Mouse (Mus musculus) limb, embryonic 14.5 days (tissue): ENCODE results near the gene Spag5. TPM values are rescaled to one million over a fixed set of nuclear protein-coding genes. Genes with fewer than 3 reads are reported as not detected.

ENCODE experiments used
- ATAC-seq: fragments of 200-750 bp; cut with Nextera tagmentation; 2 replicates; pipeline ENCODE4 v1.8.0; 2017; ENCODE audit warnings: low read depth, moderate number of reproducible peaks, moderate TSS enrichment; ENCODE audit not compliant: low FRiP score
- DNase-seq: peaks from one replicate; pipeline ENCODE4 v3.0.0-alpha.2; 2015; ENCODE audit warnings: low spot score
- H3K27ac ChIP-seq: fragments of 300-500 bp; sonication (generic); replicated peaks from 2 replicates; pipeline ENCODE4 v1.5.1; 2014; ENCODE audit warnings: low read depth, mild to moderate bottlenecking, low read length, moderate library complexity, mixed read lengths
- H3K27me3 ChIP-seq: fragments of 300-500 bp; sonication (generic); 2 replicates; pipeline ENCODE4 v1.6.1; 2014; ENCODE audit warnings: low read length, mixed read lengths; ENCODE audit not compliant: control insufficient read depth, insufficient read depth
- H3K36me3 ChIP-seq: fragments of 300-500 bp; sonication (generic); 2 replicates; pipeline ENCODE4 v1.6.1; 2014; ENCODE audit warnings: mild to moderate bottlenecking, low read length, moderate library complexity, mixed read lengths; ENCODE audit not compliant: control insufficient read depth, insufficient read depth
- H3K4me1 ChIP-seq: fragments of 300-500 bp; sonication (generic); 2 replicates; pipeline ENCODE4 v1.6.1; 2014; ENCODE audit warnings: antibody characterized with exemption, low read length, mixed read lengths; ENCODE audit not compliant: control insufficient read depth, insufficient read depth
- H3K4me2 ChIP-seq: fragments of 300-500 bp; sonication (generic); replicated peaks from 2 replicates; pipeline ENCODE4 v1.6.1; 2014; ENCODE audit warnings: low read depth, mild to moderate bottlenecking, low read length, moderate library complexity; ENCODE audit not compliant: severe bottlenecking
- H3K4me3 ChIP-seq: fragments of 300-500 bp; sonication (generic); replicated peaks from 2 replicates; pipeline ENCODE4 v1.5.1; 2014; ENCODE audit warnings: low read length
- H3K9ac ChIP-seq: fragments of 300-500 bp; sonication (generic); 2 replicates; pipeline ENCODE4 v1.6.1; 2014; ENCODE audit warnings: mild to moderate bottlenecking, low read depth, low read length, moderate library complexity; ENCODE audit not compliant: severe bottlenecking
- H3K9me3 ChIP-seq: fragments of 300-500 bp; sonication (generic); 2 replicates; pipeline ENCODE4 v1.6.1; 2016; ENCODE audit warnings: low read length; ENCODE audit not compliant: control insufficient read depth
- POLR2A ChIP-seq: fragments of 200-500 bp; IDR thresholded peaks from 2 replicates; pipeline ENCODE4 v1.8.0; 2012; ENCODE audit warnings: inconsistent platforms, mild to moderate bottlenecking, moderate library complexity, borderline replicate concordance; ENCODE audit not compliant: insufficient read depth, insufficient read length; ENCODE audit errors: extremely low read depth
- WGBS: fragments of 180-500 bp; shearing (Covaris S2); extraction: QIAGEN DNeasy Blood & Tissue Kit; methylation state at CpG from one replicate; pipeline ENCODE4 v1.1.7; 2014; 5-methylcytosine and 5-hydroxymethylcytosine counted together
- polyA plus RNA-seq, 2 experiments: library from polyadenylated mRNA; depleted of rRNA in 1 of 2; stranded (reverse) in 1 of 2; unstranded in 1 of 2; fragments of >200 nt; fragmentation: Nextera tagmentation in 1 of 2; extraction: Ambion mirVana in 1 of 2; gene quantifications; 2 replicates each; pipeline versions ENCODE4 v1.2.1 to v1.2.3; 2012 to 2014

Spag5 gene
- polyA plus RNA-seq, 2 experiments = 28.7 to 57.3 TPM

DNA sequence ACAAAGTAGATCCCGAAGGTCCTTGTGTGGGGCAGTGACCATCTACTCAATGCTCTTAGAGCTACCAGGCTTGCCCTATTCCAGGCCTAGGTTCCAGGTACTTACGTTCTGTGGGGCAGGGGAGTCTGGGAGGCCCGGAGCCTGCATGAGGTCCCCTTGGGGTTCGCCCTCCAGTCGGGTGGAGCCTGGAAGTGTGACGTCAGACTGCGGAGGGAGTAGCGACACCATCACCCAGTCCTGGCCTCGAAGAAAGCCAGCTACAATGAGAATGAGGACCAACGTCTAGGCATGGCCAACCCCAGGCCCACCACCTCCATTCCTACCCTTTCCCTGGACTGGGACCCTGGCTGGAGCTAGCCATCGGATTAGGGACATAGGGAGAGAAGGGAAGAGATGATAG lies 70.4 kb downstream of the Spag5 start:
- H3K4me3 ChIP-seq = no peak overlapping the region
- no peak overlapping the region for H3K27ac ChIP-seq
- H3K4me1 ChIP-seq = peaks cover 7% of the 10 kb centered on the region; the same call in 1 of the 2 replicates
- H3K27me3 ChIP-seq = no peaks in the 10 kb centered on the region
- no peaks in the 10 kb centered on the region for H3K9me3 ChIP-seq
- TF ChIP-seq POLR2A = no peak
- WGBS = 85% methylated on average over 11 of the region's 11 CpGs
- ATAC-seq = no peak
- no peaks in the 10 kb centered on the region for H3K36me3 ChIP-seq
- no peak overlapping the region for H3K9ac ChIP-seq
- no peak for DNase-seq
- H3K4me2 ChIP-seq = no peak overlapping the region

Other genes with a start within 250 kb of the Spag5 start
- gene Eral1, start 221.1 kb upstream of the Spag5 start, polyA plus RNA-seq (2012; rRNA removed) = 34.4 and 42.2 TPM in 2 replicates
- gene Eral1, start 221.1 kb upstream of the Spag5 start, polyA plus RNA-seq (2014; fragmentation: Nextera tagmentation; extraction: Ambion mirVana) = 35.8 and 38.4 TPM in 2 replicates
- 11.7 and 15.9 TPM in 2 replicates for gene Fam222b, start 206.9 kb upstream of the Spag5 start, polyA plus RNA-seq (2012; rRNA removed)
- gene Fam222b, start 206.9 kb upstream of the Spag5 start, polyA plus RNA-seq (2014; fragmentation: Nextera tagmentation; extraction: Ambion mirVana) = 13.3 and 18.1 TPM in 2 replicates
- 159 and 212 TPM in 2 replicates for gene Traf4, start 135.9 kb upstream of the Spag5 start, polyA plus RNA-seq (2012; rRNA removed)
- gene Traf4, start 135.9 kb upstream of the Spag5 start, polyA plus RNA-seq (2014; fragmentation: Nextera tagmentation; extraction: Ambion mirVana) = 59.0 and 67.7 TPM in 2 replicates
- gene Nek8, start 124.9 kb upstream of the Spag5 start, polyA plus RNA-seq (2012; rRNA removed) = 38.3 and 46.4 TPM in 2 replicates
- 11.9 and 17.2 TPM in 2 replicates for gene Nek8, start 124.9 kb upstream of the Spag5 start, polyA plus RNA-seq (2014; fragmentation: Nextera tagmentation; extraction: Ambion mirVana)
- 43.3 and 48.4 TPM in 2 replicates for gene Tlcd1, start 124.8 kb upstream of the Spag5 start, polyA plus RNA-seq (2012; rRNA removed)
- 19.4 and 21.4 TPM in 2 replicates for gene Tlcd1, start 124.8 kb upstream of the Spag5 start, polyA plus RNA-seq (2014; fragmentation: Nextera tagmentation; extraction: Ambion mirVana)
- 1,666 and 3,231 TPM in 2 replicates for gene Rpl23a, start 117.9 kb upstream of the Spag5 start, polyA plus RNA-seq (2012; rRNA removed)
- gene Rpl23a, start 117.9 kb upstream of the Spag5 start, polyA plus RNA-seq (2014; fragmentation: Nextera tagmentation; extraction: Ambion mirVana) = 1,710 and 1,819 TPM in 2 replicates
- 163 and 228 TPM in 2 replicates for gene Rab34, start 113.1 kb upstream of the Spag5 start, polyA plus RNA-seq (2012; rRNA removed)
- gene Rab34, start 113.1 kb upstream of the Spag5 start, polyA plus RNA-seq (2014; fragmentation: Nextera tagmentation; extraction: Ambion mirVana) = 171 and 181 TPM in 2 replicates
- gene Proca1, start 108.1 kb upstream of the Spag5 start, polyA plus RNA-seq (2012; rRNA removed) = 1.7 and 1.9 TPM in 2 replicates
- 2.1 and 3.2 TPM in 2 replicates for gene Proca1, start 108.1 kb upstream of the Spag5 start, polyA plus RNA-seq (2014; fragmentation: Nextera tagmentation; extraction: Ambion mirVana)
- 125 and 140 TPM in 2 replicates for gene Sdf2, start 55.8 kb upstream of the Spag5 start, polyA plus RNA-seq (2012; rRNA removed)
- 93.8 and 107 TPM in 2 replicates for gene Sdf2, start 55.8 kb upstream of the Spag5 start, polyA plus RNA-seq (2014; fragmentation: Nextera tagmentation; extraction: Ambion mirVana)
- gene Supt6, start 55.5 kb upstream of the Spag5 start, polyA plus RNA-seq (2012; rRNA removed) = 30.6 and 31.4 TPM in 2 replicates
- 27.7 and 30.8 TPM in 2 replicates for gene Supt6, start 55.5 kb upstream of the Spag5 start, polyA plus RNA-seq (2014; fragmentation: Nextera tagmentation; extraction: Ambion mirVana)
- gene 2610507B11Rik, start 39.8 kb upstream of the Spag5 start, polyA plus RNA-seq (2012; rRNA removed) = 58.7 and 61.7 TPM in 2 replicates
- gene 2610507B11Rik, start 39.8 kb upstream of the Spag5 start, polyA plus RNA-seq (2014; fragmentation: Nextera tagmentation; extraction: Ambion mirVana) = 72.6 and 82.1 TPM in 2 replicates
- 0.40 and 0.58 TPM in 2 replicates for gene BC030499, start 10.7 kb upstream of the Spag5 start, polyA plus RNA-seq (2012; rRNA removed)
- gene BC030499, start 10.7 kb upstream of the Spag5 start, polyA plus RNA-seq (2014; fragmentation: Nextera tagmentation; extraction: Ambion mirVana) = 0.21 and 0.23 TPM in 2 replicates
- gene Aldoc, start 21.4 kb downstream of the Spag5 start, polyA plus RNA-seq (2012; rRNA removed) = 9.2 and 11.9 TPM in 2 replicates
- 8.3 and 11.3 TPM in 2 replicates for gene Aldoc, start 21.4 kb downstream of the Spag5 start, polyA plus RNA-seq (2014; fragmentation: Nextera tagmentation; extraction: Ambion mirVana)
- 95.5 and 135 TPM in 2 replicates for gene Pigs, start 26.9 kb downstream of the Spag5 start, polyA plus RNA-seq (2012; rRNA removed)
- 79.7 and 88.4 TPM in 2 replicates for gene Pigs, start 26.9 kb downstream of the Spag5 start, polyA plus RNA-seq (2014; fragmentation: Nextera tagmentation; extraction: Ambion mirVana)
- 114 and 143 TPM in 2 replicates for gene Unc119, start 42.0 kb downstream of the Spag5 start, polyA plus RNA-seq (2012; rRNA removed)
- gene Unc119, start 42.0 kb downstream of the Spag5 start, polyA plus RNA-seq (2014; fragmentation: Nextera tagmentation; extraction: Ambion mirVana) = 55.7 and 66.9 TPM in 2 replicates
- 0.96 and 1.1 TPM in 2 replicates for gene Foxn1, start 85.0 kb downstream of the Spag5 start, polyA plus RNA-seq (2012; rRNA removed)
- gene Foxn1, start 85.0 kb downstream of the Spag5 start, polyA plus RNA-seq (2014; fragmentation: Nextera tagmentation; extraction: Ambion mirVana) = 1.9 and 2.0 TPM in 2 replicates
- 0.03 TPM in 1 of 2 replicates, not detected in the other for gene Slc13a2, start 120.7 kb downstream of the Spag5 start, polyA plus RNA-seq (2012; rRNA removed)
- gene Slc13a2, start 120.7 kb downstream of the Spag5 start, polyA plus RNA-seq (2014; fragmentation: Nextera tagmentation; extraction: Ambion mirVana) = 0.10 TPM in 1 of 2 replicates, not detected in the other
- gene Slc46a1, start 164.2 kb downstream of the Spag5 start, polyA plus RNA-seq (2012; rRNA removed) = 14.8 and 20.9 TPM in 2 replicates
- 19.9 and 20.3 TPM in 2 replicates for gene Slc46a1, start 164.2 kb downstream of the Spag5 start, polyA plus RNA-seq (2014; fragmentation: Nextera tagmentation; extraction: Ambion mirVana)
- gene Sarm1, start 196.2 kb downstream of the Spag5 start, polyA plus RNA-seq (2012; rRNA removed) = 2.1 TPM in 2 replicates
- gene Sarm1, start 196.2 kb downstream of the Spag5 start, polyA plus RNA-seq (2014; fragmentation: Nextera tagmentation; extraction: Ambion mirVana) = 1.7 and 2.6 TPM in 2 replicates
- 1.3 and 1.5 TPM in 2 replicates for gene Vtn, start 197.6 kb downstream of the Spag5 start, polyA plus RNA-seq (2012; rRNA removed)
- gene Vtn, start 197.6 kb downstream of the Spag5 start, polyA plus RNA-seq (2014; fragmentation: Nextera tagmentation; extraction: Ambion mirVana) = 0.41 and 0.43 TPM in 2 replicates
- gene Sebox, start 201.9 kb downstream of the Spag5 start, polyA plus RNA-seq (2012; rRNA removed) = not detected in 2 replicates
- gene Sebox, start 201.9 kb downstream of the Spag5 start, polyA plus RNA-seq (2014; fragmentation: Nextera tagmentation; extraction: Ambion mirVana) = not detected in 2 replicates
- 30.2 and 39.8 TPM in 2 replicates for gene Tmem199, start 210.6 kb downstream of the Spag5 start, polyA plus RNA-seq (2012; rRNA removed)
- 39.7 and 40.1 TPM in 2 replicates for gene Tmem199, start 210.6 kb downstream of the Spag5 start, polyA plus RNA-seq (2014; fragmentation: Nextera tagmentation; extraction: Ambion mirVana)
- 110 and 111 TPM in 2 replicates for gene Poldip2, start 210.7 kb downstream of the Spag5 start, polyA plus RNA-seq (2012; rRNA removed)
- gene Poldip2, start 210.7 kb downstream of the Spag5 start, polyA plus RNA-seq (2014; fragmentation: Nextera tagmentation; extraction: Ambion mirVana) = 164 and 166 TPM in 2 replicates
- 55.7 and 58.5 TPM in 2 replicates for gene Tnfaip1, start 234.8 kb downstream of the Spag5 start, polyA plus RNA-seq (2012; rRNA removed)
- gene Tnfaip1, start 234.8 kb downstream of the Spag5 start, polyA plus RNA-seq (2014; fragmentation: Nextera tagmentation; extraction: Ambion mirVana) = 83.4 and 87.0 TPM in 2 replicates
- gene Ift20, start 234.8 kb downstream of the Spag5 start, polyA plus RNA-seq (2012; rRNA removed) = 105 and 133 TPM in 2 replicates
- gene Ift20, start 234.8 kb downstream of the Spag5 start, polyA plus RNA-seq (2014; fragmentation: Nextera tagmentation; extraction: Ambion mirVana) = 176 and 185 TPM in 2 replicates
- gene Tmem97, start 249.2 kb downstream of the Spag5 start, polyA plus RNA-seq (2012; rRNA removed) = 42.6 and 44.5 TPM in 2 replicates
- 82.9 and 103 TPM in 2 replicates for gene Tmem97, start 249.2 kb downstream of the Spag5 start, polyA plus RNA-seq (2014; fragmentation: Nextera tagmentation; extraction: Ambion mirVana)